Mouse (Mus musculus): Measurements from ENCODE around the gene Ccdc180.

The Ccdc180 gene

DNA sequence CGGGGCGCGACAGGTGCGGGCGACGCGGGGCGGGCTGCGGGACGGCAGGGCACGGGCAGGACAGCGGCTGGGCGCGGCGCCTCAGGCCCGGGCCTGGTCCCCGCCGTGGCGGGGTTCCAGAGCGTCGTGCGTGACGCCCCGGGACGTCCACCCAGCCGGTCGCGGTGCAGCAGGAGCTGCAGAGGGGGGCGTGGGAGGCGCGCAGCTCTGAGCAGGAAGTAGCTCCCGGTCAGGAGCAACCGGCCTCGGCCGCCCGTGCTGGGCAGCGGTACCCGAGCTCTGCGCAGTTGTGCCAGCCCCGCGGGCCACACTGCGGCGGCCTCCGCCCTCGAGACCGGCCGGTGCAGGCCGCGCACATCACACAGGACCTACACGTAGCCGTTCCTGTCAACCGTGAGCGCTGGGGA lies 82.3 kb downstream of the Ccdc180 start:
- DNase-seq = no peak

DNA sequence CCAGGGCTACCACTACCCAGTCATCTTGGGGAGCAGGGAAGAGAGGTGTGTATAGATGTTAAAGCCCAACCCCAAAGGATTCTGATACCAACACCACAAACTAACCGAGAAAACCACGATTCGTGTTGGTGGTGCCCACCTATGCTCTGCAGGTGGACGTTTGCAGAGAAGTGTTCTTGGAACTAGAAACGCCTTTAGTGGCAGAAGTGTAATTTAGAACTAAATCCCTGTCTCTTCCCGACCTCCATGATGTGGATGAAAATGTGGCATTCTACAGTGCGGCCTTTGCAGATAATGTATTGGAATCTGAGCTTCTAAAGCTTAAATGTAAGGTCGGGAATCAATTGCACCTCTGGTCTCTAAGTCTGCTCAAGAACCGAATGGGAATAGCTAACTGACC lies 82.8 kb downstream of the Ccdc180 start:
- DNase-seq = no peak

DNA sequence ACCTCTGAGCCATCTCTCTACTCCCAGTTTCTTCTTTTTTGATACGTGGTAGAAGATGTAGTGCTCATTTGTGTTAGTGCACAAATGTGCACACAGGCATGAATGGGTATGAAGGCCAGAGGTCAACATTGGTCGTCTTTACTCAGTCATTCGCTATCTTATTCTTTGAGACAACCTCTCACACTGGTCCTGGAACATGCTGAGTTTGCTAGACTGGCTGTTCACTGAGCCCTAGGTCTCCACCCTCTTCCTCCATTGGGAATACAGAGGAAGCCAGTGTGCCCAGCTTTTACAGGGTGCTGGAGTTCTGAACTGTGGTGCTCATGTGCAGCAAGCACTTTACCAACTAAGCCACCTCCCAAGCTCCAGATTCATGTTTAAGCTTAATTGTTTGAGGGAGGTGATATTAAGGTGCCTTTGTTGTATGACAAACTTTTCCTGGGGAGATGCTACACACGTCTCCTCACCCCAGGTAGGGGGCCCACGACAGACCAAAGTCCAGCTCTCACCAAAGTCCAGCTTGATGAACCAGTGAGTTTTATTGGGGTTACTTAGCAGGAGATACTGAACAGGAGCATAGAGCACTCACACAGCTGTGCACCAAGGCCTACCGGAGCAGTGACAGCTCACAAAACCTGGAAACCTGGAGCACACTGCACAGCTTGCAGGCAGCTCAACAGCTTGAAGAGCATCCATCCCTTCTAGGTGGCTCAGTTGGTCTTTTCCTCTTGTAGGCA lies 87.0 kb downstream of the Ccdc180 start:
- no peak for DNase-seq

DNA sequence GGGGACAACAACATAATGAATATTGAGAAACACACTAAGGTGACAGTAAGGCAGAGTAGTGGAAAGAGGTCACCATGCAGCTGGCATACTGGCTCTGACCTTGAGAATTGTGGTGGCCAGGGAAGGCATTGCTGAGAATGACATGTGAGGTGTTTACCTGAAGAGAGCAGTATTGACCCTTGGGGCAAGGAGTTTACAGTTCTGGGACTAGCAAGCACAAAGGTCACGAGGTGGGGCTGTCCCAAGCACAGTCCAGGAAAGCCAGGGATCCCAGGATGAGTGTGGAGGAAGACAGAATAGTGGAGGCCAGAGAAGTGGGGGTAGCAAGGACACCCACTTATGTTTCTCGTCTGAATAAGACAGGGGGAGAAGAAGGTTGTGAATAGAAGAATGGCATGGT lies 89.8 kb downstream of the Ccdc180 start:
- DNase-seq = no peak

DNA sequence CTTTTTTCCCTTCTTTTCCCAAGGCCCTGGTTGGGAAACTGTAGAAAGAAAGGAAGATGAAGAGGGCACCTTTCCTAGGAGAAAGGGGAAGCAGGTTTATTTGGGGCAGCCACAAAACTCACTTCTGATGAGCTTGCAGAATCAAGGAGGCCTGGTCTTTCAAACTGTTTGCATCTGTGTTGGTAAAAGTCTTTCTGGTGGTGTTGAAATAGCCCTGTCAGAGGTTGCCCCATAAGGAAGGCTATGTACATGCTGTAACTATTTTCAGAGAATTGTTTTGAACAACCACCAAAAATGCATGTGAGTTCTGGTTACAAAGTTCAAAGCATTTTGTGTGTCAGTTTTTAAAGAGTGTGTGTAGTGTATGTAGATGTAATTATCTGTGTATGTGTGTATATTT lies 91.0 kb downstream of the Ccdc180 start:
- no peak for DNase-seq

DNA sequence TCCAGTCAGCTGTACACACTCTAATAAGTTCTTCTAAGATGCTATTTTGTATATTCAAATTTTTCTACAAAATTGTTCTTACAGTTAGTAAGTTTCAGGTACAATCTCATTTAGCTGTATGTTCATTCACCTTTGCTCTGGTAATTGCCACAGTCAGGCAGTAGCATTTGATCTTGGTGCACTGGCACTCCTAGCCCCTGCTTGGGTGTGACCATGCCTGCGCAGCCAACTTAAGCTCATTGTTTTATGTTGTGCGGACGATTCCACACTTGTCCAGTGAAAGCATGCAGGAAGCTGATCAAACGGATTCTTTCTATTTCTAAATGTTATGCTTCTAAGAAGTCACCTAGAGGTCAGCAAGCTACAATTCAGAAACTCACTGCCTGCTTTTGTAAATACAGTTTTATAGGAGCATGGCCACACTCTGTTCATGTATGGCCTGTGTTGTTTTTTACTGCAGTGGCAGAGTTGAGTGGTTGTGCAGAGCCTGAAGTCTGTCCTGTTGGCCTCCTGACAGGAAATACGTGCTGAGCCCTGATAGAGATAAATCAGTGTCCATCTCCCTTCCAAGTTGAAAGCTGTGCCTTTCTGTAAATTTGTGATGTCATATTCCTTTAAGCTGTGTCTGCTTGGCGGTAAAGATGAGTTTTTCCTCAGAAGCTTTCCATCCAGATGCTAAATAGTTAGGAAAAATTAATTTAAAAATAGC lies 100.5 kb downstream of the Ccdc180 start:
- DNase-seq = no peak

DNA sequence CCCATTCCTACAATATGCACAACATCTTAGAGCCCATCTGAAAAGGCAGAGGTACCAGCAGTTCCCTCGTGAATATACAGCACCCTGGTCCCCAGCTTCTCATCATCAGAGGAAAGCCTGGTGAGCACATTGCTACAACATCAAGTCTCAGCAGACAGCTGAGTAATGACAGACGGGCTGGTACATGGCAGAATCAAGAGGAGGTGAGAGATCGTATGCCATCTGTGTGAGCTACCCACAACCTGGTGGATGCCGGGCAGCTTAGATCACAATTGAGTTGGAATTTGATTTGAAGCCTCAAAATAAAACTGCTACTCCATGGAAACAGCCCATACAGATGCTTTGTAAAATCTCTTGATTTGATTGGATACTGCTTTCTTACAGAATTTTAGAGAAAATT lies 108.4 kb downstream of the Ccdc180 start:
- DNase-seq = no peak
